ENCODE assay signal across 8 mouse cellular contexts in the genomic region with DNA sequence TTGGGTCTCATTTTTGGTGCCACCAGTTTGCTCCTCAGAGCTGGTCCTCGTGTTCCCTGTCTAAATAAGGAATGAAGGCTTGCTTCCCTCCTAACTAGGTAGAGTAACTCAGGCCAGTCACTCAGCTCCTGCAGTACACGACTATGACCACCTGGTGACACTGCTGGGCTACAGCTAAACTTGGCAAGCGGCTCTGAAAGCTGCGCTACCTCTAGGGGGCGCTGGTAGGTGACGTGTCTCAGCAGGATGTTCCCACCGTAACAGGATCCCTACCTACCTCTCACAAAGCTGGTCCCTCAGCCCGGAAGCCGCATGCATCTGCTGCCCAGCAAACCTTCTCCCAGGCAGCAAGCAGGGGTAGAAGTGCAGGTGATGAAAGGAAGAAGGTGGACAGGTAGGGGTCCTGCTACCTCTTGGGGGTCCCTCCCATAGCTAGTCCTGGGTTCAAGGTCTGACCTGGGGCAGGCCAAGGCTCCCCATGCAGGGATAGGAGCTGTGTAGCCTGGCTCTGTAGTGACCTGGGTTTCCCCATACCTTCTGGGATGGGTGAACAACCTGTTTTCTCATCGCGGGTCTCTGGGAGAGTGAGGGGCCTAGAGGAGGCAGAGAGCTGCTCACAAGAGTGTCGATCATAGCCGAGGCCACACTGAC. TPM values are rescaled to one million over a fixed set of nuclear protein-coding genes. Genes with fewer than 3 reads are reported as not detected.
DNase-seq lines count a peak whose midpoint lies in the region; ATAC-seq lines count a peak whose summit lies in the region.

No protein-coding gene starts in this region.

- peak; percentile 76; the same call in 1 of the 2 replicates for ATAC-seq in hindbrain, embryonic 15.5 days (ENCODE audit: low FRiP score, low read depth)

- H3K4me1 ChIP-seq in hindbrain, embryonic 15.5 days (replicated peaks) = no peaks in the 10 kb centered on the region

- no peak overlapping the region for H3K9ac ChIP-seq in hindbrain, embryonic 15.5 days

- no peaks in the 10 kb centered on the region for H3K9me3 ChIP-seq in hindbrain, embryonic 15.5 days

- no peaks in the 10 kb centered on the region for H3K27me3 ChIP-seq in hindbrain, embryonic 15.5 days

- no peak overlapping the region for H3K27ac ChIP-seq in hindbrain, embryonic 15.5 days (replicated peaks)

- 33% methylated on average over 13 of the region's 13 CpGs for WGBS in hindbrain, embryonic 15.5 days

- H3K36me3 ChIP-seq in hindbrain, embryonic 15.5 days = no peaks in the 10 kb centered on the region

- H3K4me2 ChIP-seq in hindbrain, embryonic 15.5 days = no peak overlapping the region

- peak; percentile 90 for DNase-seq in T-cell, adult 2 months (ENCODE audit: low spot score)
- peak; percentile 86 to 94 for DNase-seq in cerebellum, postnatal 14 days
- peak; percentile 89 for DNase-seq in gastrocnemius, adult 18-20 months (ENCODE audit: low spot score)
- DNase-seq in layer of hippocampus, postnatal 36 days = peak; percentile 84
- peak; percentile 96 for DNase-seq in lung, postnatal 36 days
- peak; percentile 91 to 93 for DNase-seq in right cerebral cortex, adult 2 months (ENCODE audit: low spot score in 2 of 2)
- peak; percentile 73 for DNase-seq in urinary bladder, adult 2 months (ENCODE audit: low spot score)

- H3K4me3 ChIP-seq in hindbrain, embryonic 15.5 days = no peak overlapping the region

RNA-seq across cellular contexts. Expression of gene Ewsr1, which starts 16.0 kb away (rescaled TPM):
- total RNA-seq in gastrocnemius, adult 18-20 months (2021) = 10 to 100 TPM; 68.9 to 74.1 TPM
- 564 and 566 TPM in 2 replicates for polyA plus RNA-seq in hindbrain, embryonic 15.5 days (2015; fragmentation: Nextera tagmentation; extraction: Ambion mirVana)
- total RNA-seq in layer of hippocampus, postnatal 36 days (2021) = 100 to 1,000 TPM; 319 to 373 TPM
- 248 and 346 TPM in 2 replicates for polyA plus RNA-seq in urinary bladder, adult 2 months (2012; rRNA removed)

RNA-seq across cellular contexts. Expression of gene Rhbdd3, which starts 16.3 kb away (rescaled TPM):
- 10 to 100 TPM; 29.2 to 36.9 TPM for total RNA-seq in gastrocnemius, adult 18-20 months (2021)
- polyA plus RNA-seq in hindbrain, embryonic 15.5 days (2015; fragmentation: Nextera tagmentation; extraction: Ambion mirVana) = 44.3 and 44.4 TPM in 2 replicates
- 10 to 100 TPM; 20.2 to 22.2 TPM for total RNA-seq in layer of hippocampus, postnatal 36 days (2021)
- 17.5 and 20.1 TPM in 2 replicates for polyA plus RNA-seq in urinary bladder, adult 2 months (2012; rRNA removed)

RNA-seq across cellular contexts. Expression of gene Emid1, which starts 37.0 kb away (rescaled TPM):
- 1 to 10 TPM; 7.7 to 8.9 TPM for total RNA-seq in gastrocnemius, adult 18-20 months (2021)
- polyA plus RNA-seq in hindbrain, embryonic 15.5 days (2015; fragmentation: Nextera tagmentation; extraction: Ambion mirVana) = 16.0 and 17.1 TPM in 2 replicates
- total RNA-seq in layer of hippocampus, postnatal 36 days (2021) = 1 to 10 TPM; 7.3 to 9.3 TPM
- 68.2 and 97.0 TPM in 2 replicates for polyA plus RNA-seq in urinary bladder, adult 2 months (2012; rRNA removed)

RNA-seq across cellular contexts. Expression of gene Gas2l1, which starts 49.9 kb away (rescaled TPM):
- 1 to 10 TPM; 3.6 to 6.5 TPM for total RNA-seq in gastrocnemius, adult 18-20 months (2021)
- polyA plus RNA-seq in hindbrain, embryonic 15.5 days (2015; fragmentation: Nextera tagmentation; extraction: Ambion mirVana) = 27.0 and 32.2 TPM in 2 replicates
- total RNA-seq in layer of hippocampus, postnatal 36 days (2021) = 100 to 1,000 TPM in 1 of 2 experiments, 10 to 100 TPM in 1; 95.7 to 104 TPM
- polyA plus RNA-seq in urinary bladder, adult 2 months (2012; rRNA removed) = 45.8 and 50.5 TPM in 2 replicates

RNA-seq across cellular contexts. Expression of gene Rasl10a, which starts 57.1 kb away (rescaled TPM):
- under 1 TPM in 1 of 2 experiments, not detected in 1; 0.21 TPM for total RNA-seq in gastrocnemius, adult 18-20 months (2021)
- polyA plus RNA-seq in hindbrain, embryonic 15.5 days (2015; fragmentation: Nextera tagmentation; extraction: Ambion mirVana) = 1.1 and 1.6 TPM in 2 replicates
- total RNA-seq in layer of hippocampus, postnatal 36 days (2021) = 100 to 1,000 TPM in 1 of 2 experiments, 10 to 100 TPM in 1; 88.6 to 112 TPM
- 2.0 and 3.6 TPM in 2 replicates for polyA plus RNA-seq in urinary bladder, adult 2 months (2012; rRNA removed)

Comparison
In these comparisons a context has a peak if more than half of its experiments do, and no peak if none do; other contexts are left out.
1. RNA of gene Ewsr1, which starts 16.0 kb away (total RNA-seq): 319 to 373 TPM in layer of hippocampus, postnatal 36 days; 68.9 to 74.1 TPM in gastrocnemius, adult 18-20 months; every median in the first group is over 4 times any median in the second.
2. Peak in every context shown above with its lines, with median percentiles within 50 percentile points of each other: DNase-seq.